Mouse (Mus musculus): ENCODE results near the gene Npcd.

DNA sequence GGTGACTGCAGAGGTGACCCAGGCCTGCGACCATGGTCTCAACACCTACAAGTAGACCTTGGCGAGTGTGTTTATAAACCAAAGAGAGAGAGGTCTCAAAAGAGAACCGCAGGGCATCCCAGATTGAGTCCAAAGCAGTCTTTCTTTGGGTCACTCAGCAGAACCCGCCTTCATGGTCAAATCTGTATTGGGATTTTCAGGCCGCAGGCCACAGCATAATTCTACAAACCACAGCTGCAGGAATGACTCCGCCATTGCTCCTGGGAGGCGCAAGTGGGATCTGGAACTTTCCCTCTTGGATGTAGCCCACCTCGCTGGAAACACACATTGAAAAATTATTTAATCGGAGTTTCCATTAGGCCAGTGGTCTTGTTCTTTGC is 834 bp upstream of the Npcd start:
- TF ChIP-seq CTCF (IDR thresholded peaks at IDR 0.05) = no peak
- no peak for TF ChIP-seq EP300 (IDR thresholded peaks at IDR 0.05; ENCODE audit: insufficient read depth, low read depth, low read length)
- no peak for TF ChIP-seq POLR2A (IDR thresholded peaks at IDR 0.05; ENCODE audit: insufficient read depth, low read depth, low read length)

Data from heart, adult 2 months (tissue).